Mouse (Mus musculus): ENCODE measurements around the gene Rusc2. TPM values are rescaled to one million over a fixed set of nuclear protein-coding genes. Genes with fewer than 3 reads are reported as not detected.
A peak's percentile ranks its signal among the peaks of the same experiment; 100 is the strongest.

The Rusc2 gene
- polyA plus RNA-seq, 1 experiment from 2014 or later: 9.6 TPM

GRCm38 (mm10) chr4:43398829-43399331 is 17.1 kb downstream of the Rusc2 start:
- Histone ChIP-seq H3K27ac (peak overlapping the region; percentile 66), H3K9ac (ENCODE audit: low read depth, low read length) (no peak overlapping the region; the same call in 1 of the 2 replicates), H3K36me3 (ENCODE audit: insufficient read depth, low read length) (no peaks in the 10 kb centered on the region), H3K4me3 (replicated peaks; ENCODE audit: low read depth, low read length) (no peak overlapping the region), H3K9me3 (replicated peaks; ENCODE audit: low read length) (no peaks in the 10 kb centered on the region), H3K4me2 (ENCODE audit: low read length) (peak overlapping the region; percentile 21), H3K4me1 (replicated peaks; ENCODE audit: insufficient read depth, low read length) (peaks cover 47% of the 10 kb centered on the region), H3K27me3 (ENCODE audit: insufficient read depth, low read length) (no peaks in the 10 kb centered on the region)
- no peak for TF ChIP-seq CTCF (IDR thresholded peaks at IDR 0.05; ENCODE audit: low read depth)
- DNase-seq (ENCODE audit: low spot score) (peak; percentile 53), ATAC-seq (replicated peaks; ENCODE audit: low FRiP score, low read depth) (0 out of 2 replicates have a peak, but pooled peaks have one; percentile 11)
- 37% methylated on average over 17 of the region's 17 CpGs for WGBS

GRCm38 (mm10) chr4:43399391-43400131 is 17.8 kb downstream of the Rusc2 start:
- no peaks in the 10 kb centered on the region for H3K27me3 ChIP-seq (ENCODE audit: insufficient read depth, low read length)
- WGBS: 62% methylated on average over 31 of the region's 31 CpGs
- H3K4me2 ChIP-seq (ENCODE audit: low read length): peak overlapping the region; percentile 21
- no peak overlapping the region for H3K4me3 ChIP-seq (replicated peaks; ENCODE audit: low read depth, low read length)
- peak overlapping the region; percentile 66 for H3K27ac ChIP-seq
- no peaks in the 10 kb centered on the region for H3K9me3 ChIP-seq (replicated peaks; ENCODE audit: low read length)
- no peak for TF ChIP-seq CTCF (IDR thresholded peaks at IDR 0.05; ENCODE audit: low read depth)
- no peaks in the 10 kb centered on the region for H3K36me3 ChIP-seq (ENCODE audit: insufficient read depth, low read length)
- DNase-seq (ENCODE audit: low spot score) (peak; percentile 62), ATAC-seq (replicated peaks; ENCODE audit: low FRiP score, low read depth) (no peak)
- peak overlapping the region; percentile 2; the same call in 1 of the 2 replicates for H3K9ac ChIP-seq (ENCODE audit: low read depth, low read length)
- peaks cover 44% of the 10 kb centered on the region for H3K4me1 ChIP-seq (replicated peaks; ENCODE audit: insufficient read depth, low read length)

GRCm38 (mm10) chr4:43400976-43401375 is 19.2 kb downstream of the Rusc2 start:
- Histone ChIP-seq H3K4me2 (ENCODE audit: low read length) (0 out of 2 replicates have a peak overlapping the region, but pooled peaks have one; percentile 10), H3K27ac (peak overlapping the region; percentile 66), H3K27me3 (ENCODE audit: insufficient read depth, low read length) (no peaks in the 10 kb centered on the region), H3K36me3 (ENCODE audit: insufficient read depth, low read length) (no peaks in the 10 kb centered on the region), H3K4me3 (replicated peaks; ENCODE audit: low read depth, low read length) (no peak overlapping the region), H3K4me1 (replicated peaks; ENCODE audit: insufficient read depth, low read length) (peaks cover 51% of the 10 kb centered on the region), H3K9me3 (replicated peaks; ENCODE audit: low read length) (no peaks in the 10 kb centered on the region), H3K9ac (ENCODE audit: low read depth, low read length) (no peak overlapping the region)
- TF ChIP-seq CTCF (IDR thresholded peaks at IDR 0.05; ENCODE audit: low read depth): no peak
- DNase-seq (ENCODE audit: low spot score) (peak; percentile 92), ATAC-seq (replicated peaks; ENCODE audit: low FRiP score, low read depth) (peak; percentile 77)
- 16% methylated on average over 10 of the region's 10 CpGs for WGBS

GRCm38 (mm10) chr4:43401486-43401885 is 19.7 kb downstream of the Rusc2 start:
- WGBS: 77% methylated on average over 10 of the region's 10 CpGs
- peaks cover 51% of the 10 kb centered on the region for H3K4me1 ChIP-seq (replicated peaks; ENCODE audit: insufficient read depth, low read length)
- H3K36me3 ChIP-seq (ENCODE audit: insufficient read depth, low read length): no peaks in the 10 kb centered on the region
- H3K27me3 ChIP-seq (ENCODE audit: insufficient read depth, low read length): no peaks in the 10 kb centered on the region
- H3K9me3 ChIP-seq (replicated peaks; ENCODE audit: low read length): no peaks in the 10 kb centered on the region
- H3K27ac ChIP-seq: peak overlapping the region; percentile 66
- DNase-seq (ENCODE audit: low spot score) (no peak), ATAC-seq (replicated peaks; ENCODE audit: low FRiP score, low read depth) (no peak)
- H3K4me3 ChIP-seq (replicated peaks; ENCODE audit: low read depth, low read length): no peak overlapping the region
- H3K9ac ChIP-seq (ENCODE audit: low read depth, low read length): no peak overlapping the region
- H3K4me2 ChIP-seq (ENCODE audit: low read length): 0 out of 2 replicates have a peak overlapping the region, but pooled peaks have one; percentile 10
- TF ChIP-seq CTCF (IDR thresholded peaks at IDR 0.05; ENCODE audit: low read depth): no peak

GRCm38 (mm10) chr4:43402212-43402611 is 20.4 kb downstream of the Rusc2 start:
- Histone ChIP-seq H3K9me3 (replicated peaks; ENCODE audit: low read length) (no peaks in the 10 kb centered on the region), H3K36me3 (ENCODE audit: insufficient read depth, low read length) (no peaks in the 10 kb centered on the region), H3K4me2 (ENCODE audit: low read length) (no peak overlapping the region), H3K4me1 (replicated peaks; ENCODE audit: insufficient read depth, low read length) (peaks cover 55% of the 10 kb centered on the region), H3K27ac (0 out of 2 replicates have a peak overlapping the region, but pooled peaks have one; percentile 66), H3K4me3 (replicated peaks; ENCODE audit: low read depth, low read length) (no peak overlapping the region), H3K9ac (ENCODE audit: low read depth, low read length) (no peak overlapping the region), H3K27me3 (ENCODE audit: insufficient read depth, low read length) (no peaks in the 10 kb centered on the region)
- ATAC-seq (replicated peaks; ENCODE audit: low FRiP score, low read depth) (no peak), DNase-seq (ENCODE audit: low spot score) (no peak)
- TF ChIP-seq CTCF (IDR thresholded peaks at IDR 0.05; ENCODE audit: low read depth): no peak
- 53% methylated on average over 9 of the region's 9 CpGs for WGBS

GRCm38 (mm10) chr4:43404697-43405096 is 22.9 kb downstream of the Rusc2 start:
- DNase-seq (ENCODE audit: low spot score): no peak
- no peak for ATAC-seq (replicated peaks; ENCODE audit: low FRiP score, low read depth)
- Histone ChIP-seq H3K4me3 (replicated peaks; ENCODE audit: low read depth, low read length) (no peak overlapping the region), H3K27ac (no peak overlapping the region), H3K4me1 (replicated peaks; ENCODE audit: insufficient read depth, low read length) (peaks cover 43% of the 10 kb centered on the region), H3K27me3 (ENCODE audit: insufficient read depth, low read length) (no peaks in the 10 kb centered on the region), H3K9ac (ENCODE audit: low read depth, low read length) (no peak overlapping the region), H3K4me2 (ENCODE audit: low read length) (no peak overlapping the region), H3K9me3 (replicated peaks; ENCODE audit: low read length) (no peaks in the 10 kb centered on the region), H3K36me3 (ENCODE audit: insufficient read depth, low read length) (no peaks in the 10 kb centered on the region)
- 88% methylated on average over 10 of the region's 10 CpGs for WGBS
- TF ChIP-seq CTCF (IDR thresholded peaks at IDR 0.05; ENCODE audit: low read depth): no peak

All from kidney, postnatal 0 days (tissue).